Mouse (Mus musculus) erythroblast, embryonic 14.5 days (primary cell): ENCODE data around the gene 2410015M20Rik.
"Not testable (repeated sequence)": the region's sequence is repeated elsewhere in the genome, so short reads cannot be mapped to it uniquely, and the experiment has no call there.

Source experiments
- GATA1 ChIP-seq: IDR thresholded peaks from 2 replicates; pipeline ENCODE4 v1.6.1; 2012; ENCODE audit warnings: low read length, inconsistent platforms, mixed read lengths
- TAL1 ChIP-seq: IDR thresholded peaks from 3 replicates; pipeline ENCODE4 v1.6.1; 2012; ENCODE audit warnings: low read length, inconsistent platforms, mixed read lengths

- not testable (repeated sequence) for TF ChIP-seq TAL1, GATA1
These were observed 4.3 kb upstream of the 2410015M20Rik start for GRCm38 (mm10) chr17:56613893-56614292.
